Mouse (Mus musculus) stomach, postnatal 0 days (tissue): ENCODE measurements at regions not wholly inside any gene's neighbourhood (a gene's known extent, or its start where the extent isn't known, plus 50 kb on each side); places are given as distances from the start of the nearest gene placed in this dataset.

ENCODE experiments used
- CTCF ChIP-seq: IDR thresholded peaks from 2 replicates; pipeline ENCODE4 v1.5.1; 2016; ENCODE audit warnings: antibody characterized with exemption, low read depth, mild to moderate bottlenecking, moderate library complexity
- EP300 ChIP-seq: optimal IDR thresholded peaks from 2 replicates; pipeline ENCODE3; 2016; ENCODE audit warnings: antibody characterized with exemption

- TF ChIP-seq CTCF (no peak), EP300 (no peak)
These were observed 51.9 kb upstream of the Slc38a2 start for GRCm38 (mm10) chr15:96751243-96752061.
